Mouse (Mus musculus) lung, postnatal 25 days (tissue): ENCODE measurements around the gene Mfsd4a.

Experiments used
- DNase-seq: peaks from one replicate; pipeline ENCODE4 v3.0.0; 2022; ENCODE audit warnings: low spot score

Gene Mfsd4a

GRCm38 (mm10) chr1:132065475-132066172, 2.2 kb downstream of the Mfsd4a start:
- no peak for DNase-seq

GRCm38 (mm10) chr1:132065001-132065400, 2.9 kb downstream of the Mfsd4a start:
- DNase-seq = no peak

- no peak for DNase-seq
Observed at GRCm38 (mm10) chr1:132063096-132063495, 4.8 kb downstream of the Mfsd4a start.

GRCm38 (mm10) chr1:132061750-132062541, 5.9 kb downstream of the Mfsd4a start:
- DNase-seq = no peak

- no peak for DNase-seq
Observed at GRCm38 (mm10) chr1:132060036-132060769, 7.7 kb downstream of the Mfsd4a start.

GRCm38 (mm10) chr1:132058558-132058957, 9.3 kb downstream of the Mfsd4a start:
- DNase-seq = no peak

- DNase-seq = peak; percentile 58
Observed at GRCm38 (mm10) chr1:132055054-132055664, 12.7 kb downstream of the Mfsd4a start.

GRCm38 (mm10) chr1:132054387-132054786, 13.5 kb downstream of the Mfsd4a start:
- no peak for DNase-seq

GRCm38 (mm10) chr1:132051746-132052145, 16.1 kb downstream of the Mfsd4a start:
- DNase-seq = no peak

GRCm38 (mm10) chr1:132046143-132046735, 21.6 kb downstream of the Mfsd4a start:
- peak; percentile 55 for DNase-seq

GRCm38 (mm10) chr1:132043759-132044158, 24.1 kb downstream of the Mfsd4a start:
- no peak for DNase-seq

GRCm38 (mm10) chr1:132040201-132040621, 27.7 kb downstream of the Mfsd4a start:
- DNase-seq = peak; percentile 54

- peak; percentile 18 for DNase-seq
Observed at GRCm38 (mm10) chr1:132038753-132039152, 29.1 kb downstream of the Mfsd4a start.

GRCm38 (mm10) chr1:132037746-132038145, 30.1 kb downstream of the Mfsd4a start:
- DNase-seq = no peak

GRCm38 (mm10) chr1:132032172-132032571, 35.7 kb downstream of the Mfsd4a start:
- DNase-seq = no peak

GRCm38 (mm10) chr1:132030574-132030973, 37.3 kb downstream of the Mfsd4a start:
- DNase-seq = no peak

- DNase-seq = no peak
Observed at GRCm38 (mm10) chr1:132028413-132028812, 39.4 kb downstream of the Mfsd4a start.

- DNase-seq = no peak
Observed at GRCm38 (mm10) chr1:132027978-132028377, 39.9 kb downstream of the Mfsd4a start.

- no peak for DNase-seq
Observed at GRCm38 (mm10) chr1:132026925-132027646, 40.8 kb downstream of the Mfsd4a start.

- DNase-seq = no peak
Observed at GRCm38 (mm10) chr1:132022107-132022506, 45.8 kb downstream of the Mfsd4a start.

GRCm38 (mm10) chr1:132019876-132020275, 48.0 kb downstream of the Mfsd4a start:
- DNase-seq = no peak
